Mouse (Mus musculus): ENCODE measurements at regions not wholly inside any gene's neighbourhood (a gene's known extent, or its start where the extent isn't known, plus 50 kb on each side); places are given as distances from the start of the nearest gene placed in this dataset.

DNA sequence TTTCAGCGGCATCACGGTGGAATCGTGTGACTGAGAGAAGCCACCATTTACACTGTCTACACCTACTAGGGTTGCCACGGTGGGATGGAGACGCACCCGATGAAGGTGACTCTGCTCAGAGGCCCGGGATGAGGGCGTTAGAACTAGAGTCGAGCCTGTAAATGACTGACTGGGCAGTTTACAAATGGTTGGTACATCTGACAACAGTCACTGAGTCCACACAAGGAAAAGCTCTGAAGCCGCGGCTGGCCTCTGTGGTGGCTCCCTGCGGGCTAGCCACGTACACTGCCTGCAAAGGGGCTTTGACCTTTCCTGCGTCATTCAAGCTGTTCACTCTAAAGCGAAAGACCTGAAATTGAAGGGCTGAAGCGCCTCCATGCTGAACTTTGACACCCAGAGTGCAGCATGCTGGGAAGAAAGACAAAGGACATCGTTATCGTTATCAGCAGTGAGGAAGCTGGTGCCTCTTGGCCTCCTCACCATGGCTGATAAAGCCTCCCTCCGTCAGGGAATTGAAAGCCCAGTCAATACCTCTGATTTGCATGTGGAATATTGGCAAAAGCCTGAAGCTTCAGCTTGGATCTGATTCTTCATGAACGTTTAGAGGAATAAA lies 462.1 kb upstream of the Arglu1 start:
- in situ Hi-C loops (cut with MboI, MseI) = no loop called here

DNA sequence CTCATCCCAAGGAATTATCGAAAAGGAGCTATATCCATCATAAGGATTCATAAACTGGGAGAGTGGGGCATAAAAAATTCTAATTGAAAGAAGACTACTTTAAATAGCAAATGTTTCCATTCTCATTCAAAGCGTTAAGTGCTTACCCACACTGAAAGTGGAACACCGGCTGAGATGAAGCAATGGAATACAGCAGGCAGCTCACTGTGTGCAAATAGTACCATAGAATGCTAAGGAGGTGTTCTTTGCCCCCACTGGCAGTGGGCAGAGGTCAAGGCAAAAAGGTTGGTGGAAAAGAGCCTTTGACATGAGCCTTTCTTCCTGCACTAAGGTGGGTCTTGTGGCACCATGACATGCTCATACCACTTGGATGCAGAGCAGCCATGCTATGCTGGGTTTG lies 454.0 kb upstream of the Arglu1 start:
- in situ Hi-C loops (cut with MboI, MseI) = no loop called here

DNA sequence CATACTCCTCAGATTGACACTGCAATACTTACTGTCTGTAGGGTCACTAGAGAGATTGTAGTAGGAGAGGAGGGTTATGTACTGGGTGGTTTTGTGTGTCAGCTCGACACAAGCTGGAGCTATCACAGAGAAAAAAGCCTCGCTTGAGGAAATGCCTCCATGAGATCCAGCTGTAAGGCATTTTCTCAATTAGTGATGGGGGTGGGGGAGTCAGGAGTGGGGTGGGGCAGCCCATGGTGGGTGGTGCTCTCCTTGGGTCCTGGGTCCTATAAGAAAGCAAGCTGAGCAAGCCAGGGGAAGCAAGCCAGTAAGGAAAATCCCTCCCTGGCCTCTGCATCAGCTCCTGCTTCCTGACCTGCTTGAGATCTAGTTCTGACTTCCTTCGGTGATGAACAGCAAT lies 449.5 kb upstream of the Arglu1 start:
- in situ Hi-C loops (cut with MboI, MseI) = no loop called here

DNA sequence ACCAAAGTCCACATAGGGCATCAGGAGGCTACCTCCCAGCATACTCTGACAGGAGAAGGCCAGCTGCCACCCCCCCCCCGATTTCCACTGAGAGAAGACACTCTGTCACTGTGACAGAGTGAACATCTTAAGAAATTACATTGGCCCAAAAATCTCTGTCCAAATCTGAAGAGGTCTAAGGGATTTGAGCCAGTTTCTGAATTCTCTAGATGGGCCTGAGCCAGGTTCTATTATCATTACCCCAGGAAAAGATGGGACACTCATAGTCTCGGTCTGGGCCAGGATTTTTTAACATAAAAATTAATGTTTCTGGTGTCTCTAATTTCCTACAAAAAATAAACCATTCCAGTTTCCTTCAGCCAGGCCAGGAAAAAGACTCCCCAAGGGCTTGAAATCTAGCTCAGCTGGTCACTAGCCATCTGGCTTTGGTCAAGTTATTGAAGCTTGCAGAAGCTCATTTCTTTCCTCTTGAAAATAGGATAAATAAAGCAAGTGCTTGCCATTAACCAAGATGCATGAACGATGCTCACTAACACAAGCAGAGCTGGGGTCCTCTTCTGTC lies 448.8 kb upstream of the Arglu1 start:
- in situ Hi-C loops (cut with MboI, MseI) = no loop called here

DNA sequence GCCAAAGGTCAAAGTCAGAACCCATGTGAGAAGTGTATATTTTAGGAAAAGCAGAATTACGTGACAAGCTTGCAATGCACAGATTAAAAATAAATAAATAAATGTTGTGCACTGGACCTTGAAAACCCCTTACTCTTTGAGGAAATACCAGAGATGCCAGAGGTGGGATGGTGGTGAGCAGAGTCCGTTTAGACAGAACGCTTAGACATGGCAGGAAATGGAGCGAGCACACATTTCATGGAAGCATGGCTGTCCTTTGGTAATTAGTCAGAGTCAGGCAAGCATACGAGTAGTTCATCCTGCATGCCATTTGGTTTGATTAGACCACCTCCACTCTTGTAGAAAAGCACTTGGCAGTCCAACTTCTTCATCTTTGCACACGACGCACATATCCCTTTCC lies 443.4 kb upstream of the Arglu1 start:
- in situ Hi-C loops (cut with MboI, MseI) = no loop called here

DNA sequence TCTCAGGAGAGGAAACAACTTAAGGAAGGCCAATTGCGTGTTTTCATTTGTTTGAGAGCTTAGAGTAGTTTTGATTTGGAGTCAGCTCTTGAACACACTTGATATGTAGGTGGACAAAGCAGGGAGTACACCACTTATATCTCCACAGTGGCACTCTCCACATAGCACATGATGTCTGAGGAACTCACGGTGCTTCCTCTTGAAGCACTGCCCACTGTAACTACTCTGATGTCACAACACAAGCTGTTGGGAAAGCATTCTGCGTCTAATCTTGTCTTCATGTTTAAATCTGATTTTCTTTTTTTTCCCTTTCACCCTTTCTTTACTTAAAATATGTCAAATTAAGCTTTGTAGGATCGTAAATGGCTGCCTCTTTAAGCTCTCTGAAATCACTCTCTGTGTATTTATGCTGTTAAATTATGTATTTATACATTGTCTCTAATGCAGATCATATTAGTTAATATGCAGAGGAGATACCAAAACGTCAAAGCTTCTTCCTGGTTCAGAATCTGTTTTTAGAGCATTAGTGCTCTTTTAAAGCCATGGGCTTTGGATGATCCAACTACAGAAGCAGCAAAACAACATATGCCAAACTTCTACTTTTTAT lies 442.4 kb upstream of the Arglu1 start:
- in situ Hi-C loops (cut with MboI, MseI) = no loop called here

DNA sequence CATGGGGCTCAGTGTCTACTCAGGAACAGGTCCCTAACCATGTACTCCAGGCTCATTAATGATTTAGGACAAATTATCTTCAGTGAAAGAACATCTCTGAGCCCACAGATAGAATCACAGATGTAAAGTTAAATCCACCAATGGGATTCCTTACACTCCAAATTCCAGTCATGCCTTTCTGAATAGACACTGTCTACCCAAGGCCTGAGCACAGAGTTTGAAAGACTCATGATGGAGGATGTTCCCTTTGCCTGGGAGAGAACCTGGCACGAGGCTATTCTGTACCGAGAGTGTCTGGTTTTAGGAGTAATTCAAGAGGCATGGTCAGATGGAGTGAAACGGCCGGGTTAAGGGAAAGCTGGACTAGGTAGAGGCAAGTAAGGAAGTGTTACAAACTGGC lies 440.9 kb upstream of the Arglu1 start:
- in situ Hi-C loops (cut with MboI, MseI) = no loop called here

DNA sequence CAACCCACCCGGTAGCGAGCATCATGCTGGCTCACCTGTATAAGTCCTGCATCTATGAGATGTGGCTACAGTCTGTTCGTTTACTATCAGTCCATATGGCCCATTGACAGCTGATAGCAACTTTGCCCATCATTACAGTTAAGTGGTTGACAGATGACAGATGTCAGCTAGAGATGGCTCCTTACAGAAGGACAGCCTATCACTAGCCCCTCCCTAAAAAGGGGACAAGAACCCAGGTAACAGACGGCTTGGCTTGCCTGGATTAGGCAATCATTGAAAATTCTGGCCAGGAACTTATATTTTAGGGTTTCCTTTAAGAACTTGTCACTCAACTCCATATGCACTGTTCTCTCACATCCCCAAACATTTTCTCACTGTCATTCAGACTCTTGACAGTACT lies 434.2 kb upstream of the Arglu1 start:
- in situ Hi-C loops (cut with MboI, MseI) = no loop called here

DNA sequence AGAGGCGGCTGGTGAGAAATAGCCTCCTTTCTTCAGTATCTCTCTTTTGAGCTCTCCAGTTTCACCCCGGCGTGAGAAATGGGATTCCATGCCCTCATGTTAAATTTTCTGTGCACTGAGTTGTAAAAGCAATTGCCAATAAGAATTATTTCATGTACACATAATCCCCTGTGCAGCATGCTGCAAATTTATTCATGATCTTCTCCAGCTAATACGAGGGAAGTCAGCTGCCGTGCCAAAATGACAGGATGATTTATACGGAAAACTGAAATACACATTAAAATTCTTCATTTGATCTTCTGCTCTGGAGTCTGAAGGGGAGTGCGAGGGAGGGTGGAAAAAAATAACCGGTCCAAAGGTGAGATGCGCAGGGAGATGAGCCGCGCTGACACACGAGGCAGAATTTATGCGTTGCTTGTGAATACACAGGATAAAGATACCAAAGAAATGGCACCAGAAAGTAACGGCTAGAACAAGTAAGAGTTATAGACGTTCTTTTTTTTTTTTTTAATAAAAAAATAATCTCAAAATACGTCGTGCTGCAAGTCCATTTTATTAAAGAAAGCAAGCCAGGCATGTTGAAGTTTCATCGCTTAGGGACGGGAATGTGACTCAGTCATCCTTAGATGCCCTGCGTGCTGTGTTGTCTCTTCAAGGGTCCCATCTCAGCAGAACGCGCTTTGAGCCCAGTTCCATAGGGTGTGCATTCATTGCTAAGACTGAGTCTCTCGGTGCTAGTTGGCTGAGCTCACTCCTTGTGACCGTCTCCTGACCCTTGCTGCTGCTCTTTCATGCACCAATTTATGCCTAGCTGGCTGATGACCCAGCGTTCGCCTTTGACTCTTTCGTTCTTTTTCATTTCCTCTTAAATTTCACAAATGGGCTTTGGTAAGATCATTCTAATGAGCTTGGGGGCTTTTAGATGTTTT lies 427.8 kb upstream of the Arglu1 start:
- in situ Hi-C loops (cut with MboI, MseI) = no loop called here

DNA sequence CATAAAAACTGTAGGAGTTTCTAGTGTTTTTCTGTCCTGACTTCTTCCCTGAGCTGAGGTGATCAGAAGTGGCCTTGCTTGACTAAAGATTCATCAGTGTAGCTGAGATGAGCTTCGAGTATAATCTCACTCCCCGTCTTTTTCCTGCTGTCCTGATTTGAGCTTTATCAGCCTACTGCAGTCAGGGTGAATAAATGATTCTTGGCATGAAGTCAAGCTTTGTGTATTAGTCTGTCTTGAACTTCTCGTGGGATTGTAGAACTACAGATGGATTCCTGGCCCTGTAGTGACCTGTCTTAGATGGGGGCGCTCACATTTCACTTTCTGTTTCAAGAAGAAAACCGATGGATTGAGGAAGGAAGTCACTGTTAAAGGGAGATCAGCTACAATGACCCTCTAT lies 405.7 kb upstream of the Arglu1 start:
- in situ Hi-C loops (cut with MboI, MseI) = no loop called here

DNA sequence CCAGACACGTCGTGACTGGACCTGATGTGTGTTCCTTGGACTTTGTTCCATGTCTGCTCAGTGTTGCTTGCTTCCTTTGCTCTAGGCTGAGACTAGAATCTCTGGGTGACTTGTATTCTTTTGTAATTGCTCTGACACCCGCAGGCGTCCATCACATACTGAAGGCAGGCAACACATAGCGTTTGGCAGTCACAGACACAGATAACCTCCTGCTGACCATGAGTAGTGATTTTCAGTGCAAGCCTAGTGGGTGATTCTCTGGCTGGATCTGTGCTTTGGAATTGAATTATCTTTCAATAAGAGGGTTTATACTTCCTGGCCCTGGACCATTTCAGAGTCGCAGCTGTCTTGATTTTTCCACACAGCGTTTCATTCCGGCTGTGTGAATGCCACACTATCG lies 403.7 kb upstream of the Arglu1 start:
- in situ Hi-C loops (cut with MboI, MseI) = no loop called here

DNA sequence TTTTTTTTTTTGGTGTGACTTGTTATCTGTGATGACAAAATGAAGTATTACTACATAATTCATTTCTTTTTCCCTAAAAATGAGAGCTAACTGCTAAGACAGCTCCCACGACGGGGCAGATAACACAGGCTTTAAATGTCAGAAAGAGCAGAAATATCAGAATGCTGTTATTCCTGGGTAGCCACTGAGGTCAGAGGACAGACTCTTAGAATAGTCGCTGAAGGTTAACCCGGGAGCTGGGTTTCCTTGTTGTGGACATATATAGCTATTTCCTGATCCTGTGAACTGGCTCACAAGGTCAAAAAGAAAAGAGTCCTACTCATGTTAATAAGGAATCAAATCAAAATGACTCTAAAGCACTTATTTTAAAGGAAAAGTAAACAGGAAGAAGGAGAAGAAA lies 403.0 kb upstream of the Arglu1 start:
- in situ Hi-C loops (cut with MboI, MseI) = no loop called here

DNA sequence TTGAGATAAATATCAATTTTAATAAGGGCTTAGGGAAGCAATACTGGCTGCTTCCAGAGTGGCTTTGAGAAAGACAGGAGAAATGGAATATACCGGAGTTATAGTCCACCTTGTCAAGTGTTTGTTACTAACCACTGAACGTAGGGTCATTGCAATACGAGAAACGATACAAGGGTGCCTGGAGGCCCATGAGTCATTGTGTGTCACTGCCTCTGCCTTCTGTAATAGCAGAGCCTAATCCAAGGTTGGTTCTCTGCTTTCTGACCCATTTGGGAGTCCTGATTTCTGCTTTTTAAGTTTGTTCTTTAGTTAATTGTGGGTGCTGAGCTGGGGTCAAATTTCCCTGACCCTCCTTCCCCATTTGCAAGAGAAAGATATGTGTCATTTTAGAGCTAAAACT lies 382.4 kb upstream of the Arglu1 start:
- in situ Hi-C loops (cut with MboI, MseI) = no loop called here

DNA sequence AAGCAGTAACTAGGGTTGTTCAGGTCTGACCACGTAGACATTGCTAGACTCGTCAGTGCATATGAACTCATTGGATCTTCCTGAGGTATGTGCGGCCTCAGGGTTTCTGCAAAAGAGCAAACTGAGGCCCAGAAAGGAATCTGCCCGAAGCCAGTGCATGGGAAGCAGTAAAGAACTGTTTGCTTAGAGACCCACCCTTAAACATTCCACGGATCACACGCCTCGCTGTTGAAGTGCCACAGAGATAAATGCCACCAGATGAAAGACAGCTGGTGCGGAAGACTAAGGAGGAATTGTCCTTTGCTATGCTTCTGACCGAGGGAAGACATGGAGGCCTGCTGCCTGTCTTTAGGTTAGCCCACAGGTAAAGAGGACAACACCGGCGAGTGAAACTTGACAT lies 382.0 kb upstream of the Arglu1 start:
- in situ Hi-C loops (cut with MboI, MseI) = no loop called here

DNA sequence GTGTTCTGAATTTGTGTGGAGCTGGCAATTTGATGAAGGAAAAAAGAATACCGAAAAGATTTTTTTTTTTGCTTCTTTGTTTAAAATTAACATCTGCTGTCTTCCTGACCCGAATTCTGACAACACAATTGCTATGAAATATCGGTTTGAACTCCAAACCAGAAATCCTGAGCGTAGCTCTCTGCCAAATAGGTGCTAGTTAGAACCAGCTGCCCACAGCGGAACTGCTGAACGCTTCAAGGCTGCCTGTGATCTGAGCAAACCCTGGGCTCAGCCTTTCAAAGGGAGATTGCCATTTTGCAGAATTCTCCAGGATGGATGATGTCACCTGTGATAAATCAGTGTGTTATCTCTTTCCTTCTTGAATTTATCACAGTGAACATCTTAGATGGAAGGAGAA lies 380.6 kb upstream of the Arglu1 start:
- in situ Hi-C loops (cut with MboI, MseI) = no loop called here

DNA sequence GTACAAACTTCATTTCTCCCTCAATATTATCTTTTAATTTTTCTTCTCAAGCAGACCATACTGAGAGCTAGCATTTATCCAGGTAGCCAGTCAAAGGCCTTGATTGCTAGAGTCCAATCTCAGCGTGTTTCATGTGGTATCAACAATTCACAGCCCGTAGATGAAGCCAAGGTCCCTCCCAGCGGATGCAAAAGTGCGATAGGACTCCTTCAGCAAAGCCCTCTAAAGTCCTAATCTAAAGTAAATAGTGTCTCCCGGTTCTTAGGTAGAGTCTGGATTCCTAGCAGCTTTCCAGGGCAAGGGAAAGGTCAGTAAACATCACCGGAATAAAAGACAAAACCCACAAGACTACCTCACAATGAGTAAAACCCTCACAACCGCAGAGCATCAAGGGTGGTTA lies 379.5 kb upstream of the Arglu1 start:
- in situ Hi-C loops (cut with MboI, MseI) = no loop called here

DNA sequence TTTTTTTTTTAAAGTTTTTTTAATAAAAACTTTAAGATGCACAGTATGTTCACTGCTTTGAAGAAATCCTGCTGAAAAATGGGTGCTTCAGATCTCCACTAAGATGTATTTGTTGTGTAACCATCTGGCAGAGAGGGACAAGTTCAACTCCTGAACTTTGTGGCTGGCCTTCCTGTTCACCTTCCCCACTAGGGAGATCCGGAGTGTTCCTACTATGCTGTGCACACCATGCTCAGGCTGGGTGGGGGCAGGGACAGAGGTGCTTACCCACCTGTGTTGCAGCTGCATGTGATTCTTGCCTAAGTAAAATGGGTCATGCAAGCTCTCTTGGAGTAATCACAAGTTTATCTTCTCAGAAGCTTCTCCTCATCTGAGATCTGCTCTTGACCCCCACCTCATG lies 377.4 kb upstream of the Arglu1 start:
- in situ Hi-C loops (cut with MboI, MseI) = no loop called here

DNA sequence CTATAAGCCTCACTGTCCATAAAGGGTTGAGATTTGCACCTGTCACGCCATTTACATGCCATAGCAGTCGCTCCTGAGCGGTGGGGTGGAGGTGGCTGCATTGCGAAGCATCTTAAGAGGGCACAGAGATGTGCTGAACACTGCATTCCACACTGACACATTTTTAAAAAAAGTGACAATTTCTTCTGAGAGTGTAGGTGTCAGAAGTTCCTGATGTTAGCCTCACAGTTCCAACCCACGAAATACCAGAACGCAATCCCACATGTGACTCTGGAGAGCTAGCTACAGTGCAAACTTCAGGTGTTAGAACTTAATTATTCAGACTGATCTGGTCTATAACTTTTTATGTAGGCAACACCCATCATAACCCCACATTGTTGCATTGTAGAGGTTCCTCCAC lies 369.8 kb upstream of the Arglu1 start:
- in situ Hi-C loops (cut with MboI, MseI) = no loop called here

DNA sequence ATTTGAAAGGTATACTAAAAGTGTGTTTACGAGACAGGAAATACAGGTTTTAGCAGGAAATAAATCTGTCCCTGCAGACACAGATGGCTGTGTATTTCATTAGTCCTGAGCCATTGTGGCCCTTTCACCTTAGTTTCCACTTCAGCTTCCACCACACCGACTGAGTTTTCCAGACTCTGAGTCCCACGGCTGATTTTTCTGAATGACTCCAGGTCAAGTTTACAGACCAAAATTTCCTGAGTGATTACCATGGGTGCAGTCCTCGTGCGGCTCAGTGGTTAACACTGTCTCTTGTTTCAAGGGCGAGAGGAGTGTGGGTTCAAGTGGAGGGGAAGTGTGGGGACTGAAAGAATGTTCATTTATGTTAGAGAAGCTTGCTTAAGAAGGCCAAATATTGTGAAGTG lies 365.1 kb upstream of the Arglu1 start:
- in situ Hi-C loops (cut with MboI, MseI) = no loop called here

DNA sequence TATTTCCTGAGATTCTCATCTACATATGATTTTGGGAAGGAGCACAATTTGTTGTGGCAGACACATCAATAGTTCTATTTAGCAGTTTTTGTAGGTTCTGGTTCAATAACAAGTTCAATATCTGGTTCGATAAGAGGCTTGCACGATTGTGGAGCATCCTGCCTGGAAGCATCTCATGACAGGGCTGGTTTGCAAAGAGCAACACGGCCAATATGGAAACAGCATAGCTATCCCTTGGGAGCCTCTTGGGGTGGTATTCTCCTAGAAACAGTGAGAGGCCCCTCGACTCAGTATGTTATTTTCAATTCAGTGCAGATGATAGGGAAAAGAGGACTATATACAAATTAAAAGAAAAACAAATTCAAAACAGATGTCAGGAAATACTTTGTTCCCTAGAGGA lies 364.5 kb upstream of the Arglu1 start:
- in situ Hi-C loops (cut with MboI, MseI) = no loop called here

DNA sequence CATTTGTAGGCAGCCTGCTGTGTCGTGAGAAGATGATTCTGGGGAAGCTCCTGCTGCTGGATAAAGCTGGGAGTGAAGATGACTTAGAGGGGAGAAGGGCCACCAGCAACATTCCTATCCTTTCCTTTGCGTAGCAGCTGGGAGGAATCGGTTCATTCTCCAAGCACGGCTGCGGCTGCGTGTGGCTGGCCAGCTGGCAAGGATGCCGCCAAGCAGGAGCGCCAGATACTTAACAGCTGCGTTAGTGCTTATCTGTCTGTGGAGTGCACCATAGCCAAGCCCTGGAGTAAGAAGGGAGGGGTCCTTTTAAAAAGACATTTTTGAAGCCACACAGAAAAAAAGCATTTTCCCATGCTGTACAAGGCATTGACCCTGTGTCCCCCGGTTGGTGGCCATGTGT lies 361.4 kb upstream of the Arglu1 start:
- in situ Hi-C loops (cut with MboI, MseI) = no loop called here

DNA sequence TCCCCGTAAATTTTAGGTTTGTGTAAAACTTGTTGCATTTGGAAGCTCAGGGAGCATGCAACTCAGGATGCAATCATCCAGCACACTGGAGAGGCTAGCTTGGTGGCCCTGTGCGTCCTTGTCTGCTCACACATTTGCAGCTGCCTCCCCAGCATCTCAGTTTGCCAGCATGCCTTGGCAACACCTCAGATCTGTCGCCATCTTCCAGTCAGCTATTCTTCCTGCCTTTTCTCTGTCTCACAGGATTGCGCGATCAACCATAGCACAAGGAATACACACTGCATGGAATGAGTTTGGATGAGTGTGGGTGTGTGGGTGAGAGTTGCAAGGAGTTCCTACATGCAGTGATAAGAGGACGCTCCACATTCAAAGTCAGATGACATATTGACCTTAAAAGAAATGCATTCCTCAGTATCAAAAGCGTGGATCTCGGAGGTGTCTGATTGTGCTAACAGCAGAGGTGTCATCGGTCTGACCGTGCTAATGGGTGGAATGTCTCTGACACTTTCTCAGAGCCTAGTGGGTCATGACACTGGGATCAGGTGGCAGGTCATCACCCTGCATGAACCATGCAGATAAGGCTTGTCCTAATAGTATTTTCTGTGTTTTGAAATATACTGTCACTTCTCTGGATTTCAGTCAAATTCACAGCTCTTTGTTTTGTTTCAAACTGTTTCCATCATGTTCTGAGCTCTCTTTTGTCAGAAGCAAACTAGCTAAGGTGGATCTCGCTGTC lies 360.6 kb upstream of the Arglu1 start:
- in situ Hi-C loops (cut with MboI, MseI) = no loop called here

Measured in regulatory T cell (primary cell).